In genomic region chr5:123730981-123731380, GRCm38 (mm10) we compare ENCODE assay signal across 10 mouse cellular contexts.
"Had no signal": no experiment of that assay in that cellular context is flagged by ENCODE, and none has a peak within 500 bp of the region (broad histone marks: within the 10 kb centered on the region; RNA-seq: fewer than 3 reads in every experiment).

No protein-coding gene starts in this region.

- DNase-seq: forebrain, postnatal 0 days; heart, postnatal 10 days; heart, postnatal 4 days; kidney, adult 18-20 months; kidney, adult 8-10 months; kidney, postnatal 10 days; kidney, postnatal 25 days; kidney, postnatal 4 days; liver; liver, embryonic 13.5 days had no signal
